Mouse (Mus musculus) testis, adult 2 months (tissue): ENCODE results near the gene Plppr3.

ENCODE experiments used
- CTCF ChIP-seq: fragments of 200-500 bp; IDR thresholded peaks from 2 replicates; pipeline ENCODE4 v1.5.1; 2012; ENCODE audit warnings: low read depth, mild to moderate bottlenecking, inconsistent platforms, low read length, moderate library complexity; ENCODE audit not compliant: control insufficient read depth, insufficient read depth, insufficient replicate concordance
- POLR2A ChIP-seq: fragments of 200-500 bp; IDR thresholded peaks from 2 replicates; pipeline ENCODE4 v1.6.1; 2012; ENCODE audit warnings: low read depth, mild to moderate bottlenecking, inconsistent platforms, low read length, moderate library complexity; ENCODE audit not compliant: control insufficient read depth

- TF ChIP-seq CTCF (no peak), POLR2A (no peak)
Observed at GRCm38 (mm10) chr10:79896306-79896705, 21.9 kb upstream of the Plppr3 start.
